Mouse (Mus musculus) embryonic fibroblast, embryonic 13.5 days (primary cell): Measurements from ENCODE around the gene AI467606.

Experiments
- CTCF ChIP-seq: IDR thresholded peaks from 2 replicates; pipeline ENCODE4 v1.5.1; 2011; ENCODE audit warnings: mild to moderate bottlenecking, control low read depth, low read length, moderate library complexity, borderline replicate concordance; ENCODE audit not compliant: insufficient read depth
- POLR2A ChIP-seq: IDR thresholded peaks from 2 replicates; pipeline ENCODE4 v1.6.1; 2011; ENCODE audit warnings: low read depth, mild to moderate bottlenecking, control low read depth, low read length, moderate library complexity

- TF ChIP-seq CTCF: no peak
- TF ChIP-seq POLR2A: no peak
Measured at GRCm38 (mm10) chr7:127112921-127113597, 21.9 kb downstream of the AI467606 start.
